Mouse (Mus musculus) megakaryocyte, embryonic 14.5 days (primary cell): ENCODE data around the gene Agfg1.
"Not testable (repeated sequence)": the region's sequence is repeated elsewhere in the genome, so short reads cannot be mapped to it uniquely, and the experiment has no call there.

Experiments used
- FLI1 ChIP-seq: IDR thresholded peaks from 2 replicates; pipeline ENCODE4 v1.6.1; 2012; ENCODE audit warnings: low read length, inconsistent platforms, mixed read lengths
- GATA1 ChIP-seq: IDR thresholded peaks from 3 replicates; pipeline ENCODE4 v1.6.1; 2012; ENCODE audit warnings: mixed read lengths, low read length, inconsistent platforms, borderline replicate concordance

DNA sequence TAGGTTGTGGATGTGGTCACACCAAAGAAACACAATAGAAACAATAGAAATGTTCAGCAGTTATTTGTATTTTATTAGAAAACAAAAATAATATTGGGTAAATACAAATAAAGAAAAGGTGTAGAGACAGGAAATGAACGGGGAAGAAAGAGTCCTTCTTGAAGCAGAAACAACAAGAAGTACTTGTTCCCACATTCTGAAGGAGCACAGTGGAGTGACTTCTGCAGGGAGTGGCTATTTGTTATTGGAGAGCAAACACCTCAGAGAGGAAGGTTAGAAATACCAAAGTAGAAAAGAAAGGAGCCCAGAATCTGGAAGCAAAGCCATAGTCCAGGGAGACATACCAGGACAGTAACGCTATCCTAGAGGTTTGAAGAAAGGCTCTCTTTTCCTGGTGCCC lies 103.2 kb downstream of the Agfg1 start:
- not testable (repeated sequence) for TF ChIP-seq FLI1, GATA1
